Mouse (Mus musculus) lung, embryonic 16.5 days (tissue): Measurements from ENCODE around the gene Tead1. TPM values are rescaled to one million over a fixed set of nuclear protein-coding genes. Genes with fewer than 3 reads are reported as not detected.
A peak's percentile ranks its signal among the peaks of the same experiment; 100 is the strongest.

Experiments
- ATAC-seq: fragments of 200-750 bp; cut with Nextera tagmentation; 2 replicates; pipeline ENCODE4 v1.8.0; 2017; ENCODE audit warnings: low read depth, mild to moderate bottlenecking, moderate library complexity
- H3K27ac ChIP-seq: fragments of 300-500 bp; sonication (generic); 2 replicates; pipeline ENCODE4 v1.5.1; 2014; ENCODE audit warnings: mild to moderate bottlenecking, control low read depth, low read length
- H3K27me3 ChIP-seq: fragments of 300-500 bp; sonication (generic); 2 replicates; pipeline ENCODE4 v1.6.1; 2014; ENCODE audit warnings: low read depth, low read length, mixed read lengths; ENCODE audit not compliant: control insufficient read depth, insufficient read depth
- H3K36me3 ChIP-seq: fragments of 300-500 bp; sonication (generic); 2 replicates; pipeline ENCODE4 v1.6.1; 2014; ENCODE audit warnings: low read length; ENCODE audit not compliant: control insufficient read depth, insufficient read depth
- H3K4me1 ChIP-seq: fragments of 300-500 bp; sonication (generic); replicated peaks from 2 replicates; pipeline ENCODE4 v1.6.1; 2014; ENCODE audit warnings: low read length, mixed read lengths; ENCODE audit not compliant: control insufficient read depth, insufficient read depth
- H3K4me2 ChIP-seq: fragments of 300-500 bp; sonication (generic); 2 replicates; pipeline ENCODE4 v1.6.1; 2014; ENCODE audit warnings: low read depth, low read length, control low read depth
- H3K4me3 ChIP-seq: fragments of 300-500 bp; sonication (generic); 2 replicates; pipeline ENCODE4 v1.5.1; 2014; ENCODE audit warnings: mild to moderate bottlenecking, low read length, control low read depth
- H3K9ac ChIP-seq: fragments of 300-500 bp; sonication (generic); 2 replicates; pipeline ENCODE4 v1.6.1; 2014; ENCODE audit warnings: low read length, control low read depth
- H3K9me3 ChIP-seq: fragments of 300-500 bp; sonication (generic); 2 replicates; pipeline ENCODE4 v1.6.1; 2016; ENCODE audit warnings: low read length; ENCODE audit not compliant: control insufficient read depth
- WGBS: fragments of 180-500 bp; shearing (Covaris S2); extraction: QIAGEN DNeasy Blood & Tissue Kit; methylation state at CpG from one replicate; pipeline ENCODE4 v1.1.7; 2014; 5-methylcytosine and 5-hydroxymethylcytosine counted together
- polyA plus RNA-seq: library from polyadenylated mRNA; unstranded; fragments of >200 nt; fragmentation: Nextera tagmentation; extraction: Ambion mirVana; gene quantifications from 2 replicates; pipeline ENCODE4 v1.2.1, GENCODE M21; 2015

Gene Tead1
- polyA plus RNA-seq, 1 experiment from 2014 or later: 20.1 TPM

DNA sequence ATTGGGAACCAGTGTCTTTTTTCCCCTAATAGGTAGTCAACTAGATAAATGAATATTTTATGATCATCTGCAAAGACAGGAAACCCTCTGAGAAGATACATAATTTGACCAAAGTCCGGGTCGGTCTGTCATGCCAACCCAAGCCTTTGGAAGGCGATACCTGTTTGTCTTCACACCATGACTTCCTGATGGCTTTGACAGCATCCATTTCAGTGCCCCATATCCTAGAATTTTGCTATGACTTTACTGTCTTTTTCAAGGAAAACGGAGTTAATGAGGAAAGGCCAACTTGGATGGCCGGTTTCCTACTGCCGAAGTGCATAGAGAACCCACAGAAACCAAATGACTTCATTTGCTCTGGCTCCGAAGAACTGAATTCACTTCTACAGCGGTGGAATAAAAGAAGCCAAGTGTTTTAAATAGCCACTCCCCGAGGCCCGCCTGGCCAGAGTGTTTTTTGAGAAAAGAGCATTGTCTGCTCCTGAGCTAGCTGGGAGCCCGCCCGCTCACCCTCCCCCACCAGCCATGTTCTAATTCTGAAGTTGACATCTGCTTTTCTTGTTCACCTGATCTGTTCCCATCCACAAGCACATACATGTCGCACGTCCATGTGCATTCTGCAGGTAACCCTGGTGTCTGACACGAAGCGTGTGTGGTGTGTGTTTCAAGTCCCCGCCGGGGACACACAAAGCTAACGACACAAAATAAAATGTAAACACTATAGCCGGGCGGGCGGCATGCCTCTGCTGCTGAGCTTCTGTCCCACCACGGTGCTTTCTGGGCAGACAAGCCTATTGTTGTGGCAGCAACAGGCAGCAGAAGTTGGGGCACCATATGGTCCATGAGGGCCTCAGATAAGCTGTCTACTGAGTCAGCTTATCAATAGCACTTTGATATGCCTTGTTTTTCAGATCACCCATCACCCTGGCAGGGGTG is 5.8 kb downstream of the Tead1 start:
- 14% methylated on average over 23 of the region's 23 CpGs for WGBS
- no peaks in the 10 kb centered on the region for H3K27me3 ChIP-seq
- peak overlapping the region; percentile 38; the same call in 1 of the 2 replicates for H3K4me2 ChIP-seq
- peak overlapping the region; percentile 20; the same call in 1 of the 2 replicates for H3K4me3 ChIP-seq
- peak overlapping the region; percentile 48; the same call in 1 of the 2 replicates for H3K27ac ChIP-seq
- ATAC-seq: 0 out of 2 replicates have a peak, but pooled peaks have one; percentile 26
- no peaks in the 10 kb centered on the region for H3K9me3 ChIP-seq
- peak overlapping the region; percentile 5 for H3K9ac ChIP-seq
- H3K4me1 ChIP-seq: peaks cover 45% of the 10 kb centered on the region
- H3K36me3 ChIP-seq: no peaks in the 10 kb centered on the region

- Histone ChIP-seq H3K4me1 (peaks cover 52% of the 10 kb centered on the region), H3K27me3 (no peaks in the 10 kb centered on the region), H3K27ac (no peak overlapping the region), H3K9me3 (no peaks in the 10 kb centered on the region), H3K9ac (no peak overlapping the region), H3K4me3 (no peak overlapping the region), H3K36me3 (no peaks in the 10 kb centered on the region), H3K4me2 (no peak overlapping the region)
- WGBS: 71% methylated on average over 3 of the region's 3 CpGs
- ATAC-seq: no peak
These were observed 6.9 kb downstream of the Tead1 start for GRCm38 (mm10) chr7:112685993-112686392.

GRCm38 (mm10) chr7:112686586-112686985 is 7.5 kb downstream of the Tead1 start:
- Histone ChIP-seq H3K4me1 (peaks cover 57% of the 10 kb centered on the region), H3K36me3 (no peaks in the 10 kb centered on the region), H3K9ac (no peak overlapping the region), H3K27ac (no peak overlapping the region), H3K9me3 (no peaks in the 10 kb centered on the region), H3K27me3 (no peaks in the 10 kb centered on the region), H3K4me3 (no peak overlapping the region), H3K4me2 (no peak overlapping the region)
- no peak for ATAC-seq
- WGBS: 42% methylated on average over 10 of the region's 10 CpGs

GRCm38 (mm10) chr7:112688425-112689001 is 9.4 kb downstream of the Tead1 start:
- H3K27ac ChIP-seq: peak overlapping the region; percentile 53
- peaks cover 63% of the 10 kb centered on the region for H3K4me1 ChIP-seq
- 0 out of 2 replicates have a peak overlapping the region, but pooled peaks have one; percentile 8 for H3K4me2 ChIP-seq
- H3K9me3 ChIP-seq: no peaks in the 10 kb centered on the region
- no peaks in the 10 kb centered on the region for H3K36me3 ChIP-seq
- WGBS: 34% methylated on average over 9 of the region's 9 CpGs
- ATAC-seq: peak; percentile 27; the same call in 1 of the 2 replicates
- 0 out of 2 replicates have a peak overlapping the region, but pooled peaks have one; percentile 9 for H3K9ac ChIP-seq
- no peak overlapping the region for H3K4me3 ChIP-seq
- H3K27me3 ChIP-seq: no peaks in the 10 kb centered on the region

DNA sequence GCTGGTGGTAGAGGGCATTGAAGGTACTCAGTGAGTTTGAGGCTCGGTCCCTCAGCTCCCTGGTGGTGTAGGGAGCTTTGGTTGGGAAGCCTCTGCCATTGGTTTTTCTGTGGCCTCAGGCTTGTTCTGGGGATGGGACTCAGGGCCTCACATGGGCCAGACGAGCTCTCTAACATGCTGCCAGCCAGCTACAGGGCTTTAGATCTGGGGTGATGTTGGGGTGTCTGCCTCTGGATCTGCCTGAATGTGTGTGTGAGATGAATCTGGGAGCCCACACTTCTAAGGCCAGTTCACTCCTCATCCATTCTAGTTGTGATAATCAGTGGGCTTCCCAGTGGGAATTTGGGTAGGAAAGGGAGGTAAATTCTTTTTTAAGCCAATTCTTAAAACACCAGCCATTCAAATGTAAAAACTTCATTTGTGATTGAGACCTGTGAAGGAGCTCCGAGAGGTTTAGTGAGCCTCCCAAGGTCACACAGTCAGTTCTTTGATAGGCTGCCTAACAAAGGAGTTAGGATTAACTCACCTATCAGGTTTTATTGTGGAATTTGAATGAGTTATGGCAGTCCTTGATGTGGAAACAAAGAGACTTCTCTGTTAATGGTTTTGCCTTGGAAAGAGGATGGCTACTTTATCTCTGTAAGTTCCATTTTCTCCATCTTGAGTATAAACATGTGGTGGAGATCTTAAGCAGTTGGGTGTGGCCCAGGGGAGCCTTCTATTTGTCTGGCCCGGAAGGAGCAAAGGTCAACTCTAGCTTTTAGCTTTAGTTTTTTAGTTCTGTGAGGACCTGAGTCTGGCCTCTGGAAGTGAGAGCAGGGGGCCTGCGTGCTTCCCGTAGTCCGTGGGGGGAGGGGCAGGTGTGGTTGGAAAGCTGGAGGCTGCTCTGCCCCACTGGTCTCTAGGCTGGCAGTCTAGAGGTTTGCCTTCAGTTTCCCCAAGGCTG is 12.0 kb downstream of the Tead1 start:
- no peak overlapping the region for H3K4me3 ChIP-seq
- no peaks in the 10 kb centered on the region for H3K27me3 ChIP-seq
- H3K4me2 ChIP-seq: no peak overlapping the region
- WGBS: 34% methylated on average over 7 of the region's 7 CpGs
- ATAC-seq: no peak
- H3K27ac ChIP-seq: no peak overlapping the region
- H3K4me1 ChIP-seq: peaks cover 66% of the 10 kb centered on the region
- no peaks in the 10 kb centered on the region for H3K9me3 ChIP-seq
- H3K9ac ChIP-seq: no peak overlapping the region
- no peaks in the 10 kb centered on the region for H3K36me3 ChIP-seq

DNA sequence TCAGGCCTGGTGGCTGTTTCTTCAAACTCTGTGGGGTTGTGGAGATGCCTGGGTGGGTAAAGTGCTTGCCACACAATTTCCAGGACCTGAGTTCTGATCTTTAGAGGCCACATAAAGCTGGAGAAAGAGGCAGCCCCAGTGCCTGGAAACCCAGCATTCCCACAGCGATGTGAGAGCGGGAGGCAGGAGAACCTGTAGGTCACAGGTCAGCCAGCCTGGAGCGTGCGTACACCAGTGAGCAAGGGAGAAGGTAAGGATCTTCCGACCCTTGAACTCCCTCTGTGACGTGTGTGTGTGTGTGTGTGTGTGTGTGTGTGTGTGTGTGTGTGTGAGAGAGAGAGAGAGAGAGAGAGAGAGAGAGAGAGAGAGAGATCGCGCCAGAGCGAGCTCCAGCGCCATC is 14.4 kb downstream of the Tead1 start:
- H3K4me1 ChIP-seq: peaks cover 76% of the 10 kb centered on the region
- no peak overlapping the region for H3K4me2 ChIP-seq
- 67% methylated on average over 10 of the region's 10 CpGs for WGBS
- no peaks in the 10 kb centered on the region for H3K27me3 ChIP-seq
- no peaks in the 10 kb centered on the region for H3K36me3 ChIP-seq
- H3K9me3 ChIP-seq: no peaks in the 10 kb centered on the region
- ATAC-seq: no peak
- no peak overlapping the region for H3K9ac ChIP-seq
- H3K4me3 ChIP-seq: no peak overlapping the region
- H3K27ac ChIP-seq: no peak overlapping the region

DNA sequence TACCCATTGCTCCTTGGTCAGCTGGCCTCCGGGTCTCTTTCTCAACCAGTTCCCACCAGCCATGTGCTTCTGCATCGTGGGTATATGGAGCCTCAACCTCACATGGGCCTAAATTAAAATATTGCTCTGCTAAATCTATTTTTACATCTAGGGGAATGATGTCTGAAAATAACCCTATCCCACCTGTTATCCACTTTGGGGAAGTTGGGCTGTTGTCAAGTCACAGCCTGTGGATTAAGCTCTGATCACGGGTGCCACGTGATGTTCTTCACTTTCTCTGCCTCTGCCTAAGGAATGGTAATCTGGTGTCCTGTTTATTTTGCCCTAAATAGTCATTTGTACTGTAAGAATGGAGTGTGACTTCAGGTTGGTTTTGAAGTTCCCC is 17.7 kb downstream of the Tead1 start:
- no peak overlapping the region for H3K4me3 ChIP-seq
- H3K9ac ChIP-seq: no peak overlapping the region; the same call in 1 of the 2 replicates
- H3K36me3 ChIP-seq: no peaks in the 10 kb centered on the region
- no peaks in the 10 kb centered on the region for H3K9me3 ChIP-seq
- peak overlapping the region; percentile 86 for H3K27ac ChIP-seq
- WGBS: 34% methylated on average over 4 of the region's 4 CpGs
- H3K4me2 ChIP-seq: peak overlapping the region; percentile 44
- peaks cover 59% of the 10 kb centered on the region for H3K4me1 ChIP-seq
- no peaks in the 10 kb centered on the region for H3K27me3 ChIP-seq
- ATAC-seq: no peak

- peak overlapping the region; percentile 12 for H3K9ac ChIP-seq
- 9% methylated on average over 10 of the region's 10 CpGs for whole genome bisulfite sequencing
These were observed 18.2 kb downstream of the Tead1 start for GRCm38 (mm10) chr7:112697162-112697841.

More at GRCm38 (mm10) chr7:112697162-112697841, 18.2 kb downstream of the Tead1 start:
- Histone ChIP-seq H3K9me3 (no peaks in the 10 kb centered on the region), H3K27me3 (no peaks in the 10 kb centered on the region), H3K4me2 (peak overlapping the region; percentile 44), H3K4me3 (no peak overlapping the region), H3K36me3 (no peaks in the 10 kb centered on the region), H3K27ac (peak overlapping the region; percentile 86), H3K4me1 (peaks cover 54% of the 10 kb centered on the region)
- peak; percentile 87 for ATAC-seq
